Mouse (Mus musculus) megakaryocyte, embryonic 14.5 days (primary cell): ENCODE measurements around the gene Nkx2-1.

Experiments
- FLI1 ChIP-seq: IDR thresholded peaks from 2 replicates; pipeline ENCODE4 v1.6.1; 2012; ENCODE audit warnings: low read length, inconsistent platforms, mixed read lengths
- GATA1 ChIP-seq: IDR thresholded peaks from 3 replicates; pipeline ENCODE4 v1.6.1; 2012; ENCODE audit warnings: mixed read lengths, low read length, inconsistent platforms, borderline replicate concordance

DNA sequence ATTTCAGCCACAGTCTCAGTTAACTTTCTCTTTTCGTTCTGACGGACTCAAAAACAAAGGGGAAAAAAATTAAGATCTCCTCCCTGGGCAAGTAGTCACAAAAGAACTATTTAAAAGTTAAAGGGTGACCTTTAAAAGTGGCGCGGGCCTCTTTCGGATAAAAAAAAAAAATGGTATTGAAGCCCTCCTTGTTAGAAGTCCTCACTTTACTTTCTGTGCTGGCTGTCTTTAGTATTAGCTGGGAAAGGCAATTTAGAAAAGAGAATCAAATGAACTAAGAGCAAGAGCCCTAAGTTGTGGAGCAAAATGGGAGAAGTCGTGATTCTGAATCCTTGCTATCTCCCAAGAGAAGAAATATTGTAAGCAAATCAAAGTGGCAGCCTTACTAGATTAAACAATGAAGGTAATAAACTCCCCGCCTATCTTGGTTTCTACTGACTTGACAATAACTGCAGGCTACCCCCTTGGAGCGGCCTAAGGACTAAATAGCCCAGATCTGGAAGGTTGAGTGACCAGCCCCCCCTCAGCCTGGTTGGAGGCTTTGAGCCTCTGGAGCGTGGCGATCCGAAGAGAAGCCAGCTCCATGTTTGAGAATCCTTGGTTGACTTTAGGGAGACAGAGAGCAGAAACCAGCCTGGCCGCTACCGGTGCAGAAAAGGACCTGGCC lies 17.5 kb downstream of the Nkx2-1 start:
- no peak for TF ChIP-seq GATA1
- no peak for TF ChIP-seq FLI1
